ENCODE assay signal across 25 mouse cellular contexts in the genomic region with DNA sequence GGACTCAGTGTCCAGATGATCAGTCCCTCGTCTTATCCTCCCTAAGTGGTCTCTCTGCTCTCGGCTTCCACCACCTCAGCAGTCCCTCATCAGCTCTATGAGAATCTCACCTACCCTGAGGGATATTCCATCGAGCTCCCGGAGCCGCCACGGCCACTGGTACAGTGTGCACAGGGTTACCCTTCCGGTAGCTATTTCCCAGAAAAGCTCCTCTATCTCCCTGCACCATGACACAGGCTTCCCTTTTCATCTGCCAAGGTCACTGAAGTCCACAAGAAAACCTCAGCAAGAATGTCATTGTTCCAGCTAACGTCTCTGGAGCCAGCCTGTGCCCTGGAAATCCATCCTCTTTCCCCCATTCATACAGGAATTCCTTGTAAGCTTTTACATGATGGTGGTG. TPM values are rescaled to one million over a fixed set of nuclear protein-coding genes. Genes with fewer than 3 reads are reported as not detected.
"Had no signal": no experiment of that assay in that cellular context is flagged by ENCODE, and none has a peak within 500 bp of the region (broad histone marks: within the 10 kb centered on the region; RNA-seq: fewer than 3 reads in every experiment).

No protein-coding gene starts in this region.

- H3K4me3 ChIP-seq: forebrain, embryonic 15.5 days; heart, embryonic 13.5 days; heart, embryonic 15.5 days; hindbrain, embryonic 13.5 days; hindbrain, embryonic 15.5 days; kidney, embryonic 15.5 days; limb, embryonic 13.5 days; limb, embryonic 15.5 days had no signal

- H3K9me3 ChIP-seq: forebrain, embryonic 15.5 days; heart, embryonic 13.5 days; heart, embryonic 15.5 days; hindbrain, embryonic 13.5 days; hindbrain, embryonic 15.5 days; kidney, embryonic 15.5 days; limb, embryonic 13.5 days; limb, embryonic 15.5 days had no signal

- H3K27ac ChIP-seq: forebrain, embryonic 15.5 days; heart, embryonic 13.5 days; heart, embryonic 15.5 days; hindbrain, embryonic 13.5 days; hindbrain, embryonic 15.5 days; hindbrain, postnatal 0 days; kidney, embryonic 15.5 days; kidney, postnatal 0 days; limb, embryonic 13.5 days; limb, embryonic 15.5 days had no signal

- DNase-seq: forebrain, postnatal 0 days; gastrocnemius, postnatal 14 days; gastrocnemius, postnatal 36 days; heart, adult 18-20 months; heart, postnatal 10 days; kidney, adult 11 months; kidney, adult 2 months; kidney, adult 9 months; kidney, postnatal 14 days; kidney, postnatal 36 days; layer of hippocampus, adult 9-11 months; layer of hippocampus, postnatal 36 days; left cerebral cortex, postnatal 4 days had no signal

- H3K9ac ChIP-seq: forebrain, embryonic 15.5 days; forebrain, postnatal 0 days; heart, embryonic 13.5 days; heart, embryonic 15.5 days; hindbrain, embryonic 13.5 days; hindbrain, embryonic 15.5 days; kidney, embryonic 15.5 days; limb, embryonic 13.5 days; limb, embryonic 15.5 days had no signal

- H3K4me1 ChIP-seq: forebrain, embryonic 15.5 days had no signal

- H3K4me2 ChIP-seq: forebrain, embryonic 15.5 days; heart, embryonic 11.5 days; heart, embryonic 13.5 days; heart, embryonic 15.5 days; hindbrain, embryonic 13.5 days; hindbrain, embryonic 15.5 days; kidney, embryonic 15.5 days; limb, embryonic 13.5 days; limb, embryonic 15.5 days had no signal

- H3K36me3 ChIP-seq: forebrain, embryonic 15.5 days; heart, embryonic 13.5 days; heart, embryonic 15.5 days; hindbrain, embryonic 13.5 days; hindbrain, embryonic 15.5 days; kidney, embryonic 15.5 days; limb, embryonic 13.5 days; limb, embryonic 15.5 days had no signal

- ATAC-seq: forebrain, embryonic 15.5 days; forebrain, postnatal 0 days; hindbrain, postnatal 0 days; intestine, embryonic 16.5 days had no signal

RNA-seq across cellular contexts. Expression of a gene that starts 3.3 kb away (rescaled TPM):
- total RNA-seq: layer of hippocampus, postnatal 36 days had no signal
